Mouse (Mus musculus): ENCODE measurements around the gene Emb. TPM values are rescaled to one million over a fixed set of nuclear protein-coding genes. Genes with fewer than 3 reads are reported as not detected.
A peak's percentile ranks its signal among the peaks of the same experiment; 100 is the strongest.

The Emb gene
- polyA plus RNA-seq, 1 experiment from 2014 or later: 12.6 TPM

DNA sequence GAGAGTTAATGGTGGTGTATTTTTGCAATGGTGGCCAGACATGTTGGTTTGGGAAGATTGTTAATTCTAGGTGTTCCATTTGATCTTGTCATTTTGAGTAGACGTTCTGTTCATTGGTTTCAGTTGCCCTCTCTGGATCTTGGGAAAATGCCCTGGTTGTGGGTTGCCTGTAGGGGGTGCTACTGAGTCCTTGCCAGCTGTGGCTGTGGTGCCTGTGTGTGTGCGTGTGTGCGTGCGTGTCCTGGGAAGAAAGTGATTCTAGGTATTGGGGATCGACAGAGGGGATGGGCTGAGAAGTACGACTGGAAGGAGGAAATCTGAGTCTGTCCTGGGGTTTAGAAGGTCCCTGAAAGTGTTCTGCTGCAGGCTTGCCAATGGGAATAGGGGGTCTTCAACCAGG is 79.1 kb downstream of the Emb start:
- no peak for ATAC-seq
- no peaks in the 10 kb centered on the region for H3K36me3 ChIP-seq (ENCODE audit: poor library complexity, severe bottlenecking)
- H3K27me3 ChIP-seq: no peaks in the 10 kb centered on the region
- 88% methylated on average over 6 of the region's 6 CpGs for WGBS
- H3K4me3 ChIP-seq: no peak overlapping the region
- no peaks in the 10 kb centered on the region for H3K9me3 ChIP-seq (replicated peaks)
- H3K4me1 ChIP-seq: no peaks in the 10 kb centered on the region
- H3K27ac ChIP-seq: no peak overlapping the region
- no peak overlapping the region for H3K9ac ChIP-seq
- H3K4me2 ChIP-seq: no peak overlapping the region

DNA sequence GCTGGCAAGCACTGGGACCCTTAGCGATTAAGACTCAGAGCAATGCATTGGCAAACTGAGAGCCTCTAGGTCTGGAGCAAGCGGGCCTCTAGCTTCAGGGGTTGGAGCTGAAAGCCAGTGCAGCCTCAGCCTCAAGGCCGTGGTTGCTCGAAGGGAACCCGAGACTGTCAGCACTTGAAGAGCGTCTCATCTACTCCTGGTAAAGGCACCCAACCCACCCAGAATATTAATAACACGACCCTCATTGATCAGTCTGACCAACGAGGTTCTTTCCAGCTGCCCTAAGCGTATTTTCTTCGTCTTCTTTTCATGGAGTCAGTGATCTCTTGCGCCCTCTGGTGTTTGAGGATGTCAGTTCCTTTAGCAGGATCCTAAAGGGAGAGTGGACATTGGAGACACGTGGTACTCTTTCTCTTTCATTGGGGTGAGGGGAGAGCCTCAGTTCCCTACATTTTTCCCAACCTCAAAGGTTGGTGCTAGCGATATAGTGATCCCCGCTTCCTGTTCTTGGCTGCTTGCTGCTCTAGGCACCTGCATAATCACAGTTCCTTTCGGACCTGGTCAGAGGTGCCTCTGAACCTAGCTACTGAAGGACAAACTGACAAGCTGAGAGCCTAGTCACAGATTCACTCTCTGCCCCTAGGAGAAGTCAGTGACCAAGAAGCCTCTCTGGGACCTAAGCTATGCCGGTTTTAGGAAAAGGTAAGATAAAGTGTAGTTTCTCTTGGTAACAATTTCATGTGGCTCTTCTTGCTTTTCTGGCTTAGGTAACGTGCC is 81.3 kb downstream of the Emb start:
- H3K27me3 ChIP-seq: no peaks in the 10 kb centered on the region
- peak overlapping the region; percentile 32 for H3K4me2 ChIP-seq
- no peaks in the 10 kb centered on the region for H3K4me1 ChIP-seq
- no peak overlapping the region for H3K27ac ChIP-seq
- H3K4me3 ChIP-seq: 0 out of 2 replicates have a peak overlapping the region, but pooled peaks have one; percentile 6
- no peak overlapping the region for H3K9ac ChIP-seq
- H3K36me3 ChIP-seq (ENCODE audit: poor library complexity, severe bottlenecking): no peaks in the 10 kb centered on the region
- 36% methylated on average over 17 of the region's 17 CpGs for WGBS
- H3K9me3 ChIP-seq (replicated peaks): no peaks in the 10 kb centered on the region
- peak; percentile 85 for ATAC-seq

DNA sequence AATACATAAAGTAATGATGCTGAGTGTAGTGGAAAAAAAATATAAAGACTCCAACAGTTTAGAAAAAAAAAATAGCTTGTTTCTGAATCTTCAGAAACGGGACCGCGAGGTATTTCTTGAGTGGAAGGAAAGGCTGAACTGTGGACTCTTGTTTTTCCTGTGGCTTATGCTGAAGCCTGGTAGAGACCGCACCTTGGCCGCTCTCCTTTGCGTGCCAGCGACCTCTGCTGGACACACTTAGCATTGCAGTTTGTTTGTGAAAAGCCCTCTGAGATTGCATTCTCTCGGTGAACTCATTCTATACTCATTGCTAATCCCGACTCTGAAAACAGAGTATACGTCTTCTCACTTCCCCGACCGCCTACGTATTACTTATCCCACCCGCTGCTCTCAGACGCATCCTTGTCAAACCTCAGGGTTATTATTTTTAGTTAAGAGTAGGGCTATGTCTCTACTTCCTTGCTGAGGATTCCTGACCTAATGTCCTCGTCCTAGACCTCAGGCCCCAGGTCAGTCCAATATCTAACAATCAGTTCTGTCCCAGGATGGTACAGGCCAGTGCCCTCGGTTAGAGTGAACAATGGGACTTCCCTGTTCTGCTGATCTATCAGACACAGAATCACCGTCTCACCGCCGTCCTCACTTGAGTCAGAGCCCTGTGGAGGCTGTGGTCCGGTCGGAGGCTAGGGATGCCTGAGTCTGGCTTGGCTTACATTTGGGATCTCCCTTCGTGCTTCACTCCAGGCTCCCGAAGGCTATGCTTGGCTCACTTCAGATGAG is 103.3 kb downstream of the Emb start:
- Histone ChIP-seq H3K9me3 (replicated peaks) (no peaks in the 10 kb centered on the region), H3K27ac (no peak overlapping the region), H3K4me3 (no peak overlapping the region), H3K27me3 (no peaks in the 10 kb centered on the region), H3K36me3 (ENCODE audit: poor library complexity, severe bottlenecking) (no peaks in the 10 kb centered on the region), H3K4me1 (no peaks in the 10 kb centered on the region), H3K9ac (no peak overlapping the region), H3K4me2 (peak overlapping the region; percentile 15)
- WGBS: 27% methylated on average over 24 of the region's 24 CpGs
- ATAC-seq: peak; percentile 88

Other genes with a start within 250 kb of the Emb start
- 10.8 and 14.4 TPM in 2 replicates for gene Parp8, start 183.0 kb upstream of the Emb start, polyA plus RNA-seq (2015; fragmentation: Nextera tagmentation; extraction: Ambion mirVana)
- gene Gm17509, start 12.5 kb downstream of the Emb start, polyA plus RNA-seq (2015; fragmentation: Nextera tagmentation; extraction: Ambion mirVana): 0.59 and 0.64 TPM in 2 replicates

Measured in forebrain, embryonic 13.5 days (tissue).